Comparison of ENCODE assay signal across 8 mouse cellular contexts in genomic region chr7:45466283-45467089, GRCm38 (mm10). TPM values are rescaled to one million over a fixed set of nuclear protein-coding genes. Genes with fewer than 3 reads are reported as not detected.
DNase-seq lines count a peak whose midpoint lies in the region; ATAC-seq and TF ChIP-seq lines count a peak whose summit lies in the region.

Bax (minus strand) TSS chr7:45466898.

- peak within 1 kb of the TSS; percentile 86 for H3K4me2 ChIP-seq in lung, postnatal 0 days (replicated peaks; ENCODE audit: low read depth, low read length)

- no peaks in the 10 kb centered on the region for H3K27me3 ChIP-seq in hindbrain, embryonic 10.5 days (ENCODE audit: insufficient read depth, poor library complexity, severe bottlenecking)
- no peaks in the 10 kb centered on the region for H3K27me3 ChIP-seq in lung, postnatal 0 days (replicated peaks; ENCODE audit: insufficient read depth, low read length)

- H3K9me3 ChIP-seq in hindbrain, embryonic 10.5 days = no peaks in the 10 kb centered on the region
- no peaks in the 10 kb centered on the region for H3K9me3 ChIP-seq in lung, postnatal 0 days (ENCODE audit: low read length)

- peak within 1 kb of the TSS; percentile 63 for H3K9ac ChIP-seq in lung, postnatal 0 days (replicated peaks; ENCODE audit: low read depth)

- H3K4me1 ChIP-seq in hindbrain, embryonic 10.5 days (replicated peaks) = peaks cover 28% of the 10 kb centered on the region
- H3K4me1 ChIP-seq in lung, postnatal 0 days (ENCODE audit: insufficient read depth, low read depth, low read length) = peaks cover 6% of the 10 kb centered on the region; the same call in 1 of the 2 replicates

- H3K27ac ChIP-seq in hindbrain, embryonic 10.5 days = peak within 1 kb of the TSS; percentile 94
- H3K27ac ChIP-seq in lung, postnatal 0 days (ENCODE audit: low read length) = peak within 1 kb of the TSS; percentile 57

- no peak for TF ChIP-seq EP300 in lung, postnatal 0 days (IDR thresholded peaks at IDR 0.05)

- under 1% methylated on average over 54 of the region's 58 CpGs for WGBS in hindbrain, embryonic 10.5 days
- under 1% methylated on average over 49 of the region's 58 CpGs for WGBS in lung, postnatal 0 days

- peak; percentile 35 for ATAC-seq in frontal cortex, adult (ENCODE audit: low TSS enrichment)
- peak; percentile 92 for ATAC-seq in lung, postnatal 0 days

- DNase-seq in MEL-GATA-1-ER (ENCODE audit: extremely low read depth, low read depth) = peak; percentile 75
- peak; percentile 98 for DNase-seq in cerebellum, adult 8-10 months
- peak; percentile 96 for DNase-seq in hindbrain, embryonic 10.5 days (ENCODE audit: low spot score)
- peak; percentile 97 for DNase-seq in layer of hippocampus, adult 9-11 months
- DNase-seq in lung, postnatal 0 days (ENCODE audit: low spot score) = peak; percentile 99
- peak; percentile 91 for DNase-seq in ovary, postnatal 14 days (ENCODE audit: low spot score)
- DNase-seq in thymus, postnatal 14 days = peak; percentile 92

- peaks cover 40% of the 10 kb centered on the region for H3K36me3 ChIP-seq in hindbrain, embryonic 10.5 days
- peaks cover 6% of the 10 kb centered on the region; the same call in 1 of the 2 replicates for H3K36me3 ChIP-seq in lung, postnatal 0 days (ENCODE audit: insufficient read depth, low read length)

- TF ChIP-seq CTCF in lung, postnatal 0 days (IDR thresholded peaks at IDR 0.05) = peak; percentile 40

- peak within 1 kb of the TSS; percentile 84 for H3K4me3 ChIP-seq in hindbrain, embryonic 10.5 days
- H3K4me3 ChIP-seq in lung, postnatal 0 days (ENCODE audit: low read depth, low read length) = peak within 1 kb of the TSS; percentile 79

RNA-seq across cellular contexts. Expression of gene Bax, which starts in this region (rescaled TPM):
- polyA plus RNA-seq in hindbrain, embryonic 10.5 days (2016; fragmentation: Nextera tagmentation; extraction: Ambion mirVana) = 264 and 295 TPM in 2 replicates
- 144 and 155 TPM in 2 replicates for polyA plus RNA-seq in lung, postnatal 0 days (2015; fragmentation: Nextera tagmentation; extraction: Ambion mirVana)

Comparison
In these comparisons a context has a peak if more than half of its experiments do, and no peak if none do; other contexts are left out.
1. Peak in every context shown above with its lines: DNase-seq, ATAC-seq, H3K4me3 ChIP-seq and H3K27ac ChIP-seq.